Mouse (Mus musculus): ENCODE data around the gene Ap1g2. TPM values are rescaled to one million over a fixed set of nuclear protein-coding genes. Genes with fewer than 3 reads are reported as not detected.

The Ap1g2 gene
- total and polyA plus RNA-seq, 3 experiments: 12.6 to 47.9 TPM; not detected in 1

DNA sequence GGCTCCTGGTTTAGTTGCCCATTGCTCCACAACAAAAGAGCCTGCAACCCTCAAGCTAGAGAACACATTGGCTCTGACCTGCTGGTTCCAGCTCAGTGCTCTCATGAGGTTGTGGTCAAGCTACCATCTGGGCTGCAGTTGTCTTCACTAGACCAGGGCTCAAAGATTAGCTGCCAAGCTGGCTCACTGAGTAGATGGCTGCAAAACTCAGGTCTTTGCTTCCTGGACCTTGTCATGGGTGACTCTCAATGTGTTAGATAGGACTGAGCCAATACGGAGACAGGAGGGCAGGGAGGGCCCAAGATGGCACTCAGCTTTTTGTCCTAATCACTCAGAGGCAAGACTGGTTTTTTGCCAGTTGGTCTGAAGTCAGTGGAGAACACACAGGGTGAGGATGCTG is 39.9 kb upstream of the Ap1g2 start:
- H3K79me2 ChIP-seq (ENCODE audit: control insufficient read depth, insufficient read depth, low read length, poor library complexity): no peaks in the 10 kb centered on the region
- no peaks in the 10 kb centered on the region for H3K9me3 ChIP-seq (replicated peaks; ENCODE audit: insufficient read depth, low read length)
- TF ChIP-seq TBP (IDR thresholded peaks at IDR 0.05; ENCODE audit: low read depth, low read length) (no peak), POLR2A (IDR thresholded peaks at IDR 0.05; ENCODE audit: control insufficient read depth in 1 of 2, insufficient read depth in 1 of 2, low read depth in 1 of 2, low read length in 2 of 2, poor library complexity in 1 of 2) (no peak), MYC (IDR thresholded peaks at IDR 0.05; ENCODE audit: low read depth, low read length) (no peak), ETS1 (IDR thresholded peaks at IDR 0.05; ENCODE audit: low read depth, low read length) (no peak), NRF1 (IDR thresholded peaks at IDR 0.05; ENCODE audit: insufficient read depth, low read depth, low read length, poor library complexity, severe bottlenecking) (no peak), SIN3A (IDR thresholded peaks at IDR 0.05; ENCODE audit: low read length) (no peak), TAL1 (IDR thresholded peaks at IDR 0.05; ENCODE audit: low read length) (no peak), ZMIZ1 (IDR thresholded peaks at IDR 0.05; ENCODE audit: low read depth, low read length) (no peak), GATA1 (IDR thresholded peaks at IDR 0.05; ENCODE audit: low read depth, low read length) (no peak), E2F4 (IDR thresholded peaks at IDR 0.05; ENCODE audit: borderline replicate concordance, low read depth, low read length) (no peak), MAZ (IDR thresholded peaks at IDR 0.05; ENCODE audit: low read depth, low read length) (no peak)
- no peak overlapping the region for H3K4me3 ChIP-seq (ENCODE audit: control insufficient read depth in 1 of 2, insufficient read depth in 1 of 2, low read depth in 2 of 2, low read length in 2 of 2)
- no peaks in the 10 kb centered on the region for H3K36me3 ChIP-seq (ENCODE audit: control insufficient read depth in 1 of 2, insufficient read depth in 2 of 2, low read length in 2 of 2)
- no peak overlapping the region for H3K27ac ChIP-seq (ENCODE audit: control insufficient read depth, low read depth, low read length)
- no peak for DNase-seq (ENCODE audit: low read depth, low spot score)
- H3K27me3 ChIP-seq (ENCODE audit: control insufficient read depth in 1 of 2, insufficient read depth in 2 of 2, low read length in 2 of 2): peaks cover 2 to 4% of the 10 kb centered on the region in 2 experiments
- H3K4me1 ChIP-seq (ENCODE audit: control insufficient read depth in 1 of 2, insufficient read depth in 2 of 2, low read length in 2 of 2): no peaks in the 10 kb centered on the region; a peak in 1 of 4 replicates
- H3K9ac ChIP-seq (ENCODE audit: control insufficient read depth, low read depth, low read length, poor library complexity, severe bottlenecking): no peak overlapping the region

DNA sequence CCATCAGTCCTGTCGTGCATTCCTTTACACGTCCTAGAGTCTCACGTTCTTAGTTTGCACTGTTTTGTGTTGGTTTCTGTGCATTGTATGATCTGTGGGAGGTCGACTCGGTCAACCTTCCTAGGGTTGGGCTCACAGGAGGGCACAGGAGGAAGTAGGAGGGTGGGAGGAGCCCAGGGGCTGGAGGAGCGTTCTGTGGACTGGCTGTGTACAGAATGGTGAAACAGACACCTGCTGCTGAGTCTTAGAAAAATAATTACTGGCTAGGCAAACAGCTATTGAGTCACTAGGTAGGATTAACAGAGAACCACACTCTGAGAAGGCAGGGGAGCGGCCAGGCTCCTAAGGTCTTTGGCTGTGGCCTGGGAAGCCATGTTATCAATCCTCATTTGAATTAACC is 32.9 kb upstream of the Ap1g2 start:
- H3K9ac ChIP-seq (ENCODE audit: control insufficient read depth, low read depth, low read length, poor library complexity, severe bottlenecking): no peak overlapping the region
- no peak overlapping the region for H3K4me3 ChIP-seq (ENCODE audit: control insufficient read depth in 1 of 2, insufficient read depth in 1 of 2, low read depth in 2 of 2, low read length in 2 of 2)
- no peaks in the 10 kb centered on the region for H3K9me3 ChIP-seq (replicated peaks; ENCODE audit: insufficient read depth, low read length)
- TF ChIP-seq RCOR1 (IDR thresholded peaks at IDR 0.05; ENCODE audit: low read depth, low read length) (no peak), SMC3 (IDR thresholded peaks at IDR 0.05; ENCODE audit: low read depth, low read length) (no peak), ETS1 (IDR thresholded peaks at IDR 0.05; ENCODE audit: low read depth, low read length) (no peak), ZMIZ1 (IDR thresholded peaks at IDR 0.05; ENCODE audit: low read depth, low read length) (no peak), MYC (IDR thresholded peaks at IDR 0.05; ENCODE audit: low read depth, low read length) (no peak), GABPA (IDR thresholded peaks at IDR 0.05; ENCODE audit: low read depth, low read length) (no peak), EP300 (IDR thresholded peaks at IDR 0.05; ENCODE audit: low read depth in 1 of 2, low read length in 2 of 2) (no peak), MYB (IDR thresholded peaks at IDR 0.05; ENCODE audit: low read depth, low read length) (no peak), BHLHE40 (IDR thresholded peaks at IDR 0.05; ENCODE audit: borderline replicate concordance, low read depth, low read length) (no peak), ZNF384 (IDR thresholded peaks at IDR 0.05; ENCODE audit: low read depth, low read length) (no peak), TAL1 (IDR thresholded peaks at IDR 0.05; ENCODE audit: low read length) (no peak), UBTF (IDR thresholded peaks at IDR 0.05; ENCODE audit: borderline replicate concordance, insufficient read depth, low read depth, low read length) (no peak), MAZ (IDR thresholded peaks at IDR 0.05; ENCODE audit: low read depth, low read length) (no peak), ELF1 (IDR thresholded peaks at IDR 0.05; ENCODE audit: low read depth, low read length) (no peak), NRF1 (IDR thresholded peaks at IDR 0.05; ENCODE audit: insufficient read depth, low read depth, low read length, poor library complexity, severe bottlenecking) (no peak)
- H3K27me3 ChIP-seq (ENCODE audit: control insufficient read depth in 1 of 2, insufficient read depth in 2 of 2, low read length in 2 of 2): peaks cover 10 to 16% of the 10 kb centered on the region in 2 experiments
- no peaks in the 10 kb centered on the region for H3K79me2 ChIP-seq (ENCODE audit: control insufficient read depth, insufficient read depth, low read length, poor library complexity)
- H3K27ac ChIP-seq (ENCODE audit: control insufficient read depth, low read depth, low read length): no peak overlapping the region
- DNase-seq (ENCODE audit: low read depth, low spot score): no peak
- no peaks in the 10 kb centered on the region for H3K36me3 ChIP-seq (ENCODE audit: control insufficient read depth in 1 of 2, insufficient read depth in 2 of 2, low read length in 2 of 2)
- H3K4me1 ChIP-seq (ENCODE audit: control insufficient read depth in 1 of 2, insufficient read depth in 2 of 2, low read length in 2 of 2): no peaks in the 10 kb centered on the region
